9 mouse cellular contexts compared by ENCODE assay signal in genomic region chr10:120864446-120864845, GRCm38 (mm10). TPM values are rescaled to one million over a fixed set of nuclear protein-coding genes. Genes with fewer than 3 reads are reported as not detected.
A peak's percentile ranks its signal among the peaks of the same experiment; 100 is the strongest.
DNase-seq lines count a peak whose midpoint lies in the region; ATAC-seq and TF ChIP-seq lines count a peak whose summit lies in the region.
"Had no signal": no experiment of that assay in that cellular context is flagged by ENCODE, and none has a peak within 500 bp of the region (broad histone marks: within the 10 kb centered on the region; RNA-seq: fewer than 3 reads in every experiment).

No protein-coding gene starts in this region.

- TF ChIP-seq CTCF in hindbrain, postnatal 0 days (IDR thresholded peaks at IDR 0.05; ENCODE audit: low read depth): peak; percentile 97

- no peaks in the 10 kb centered on the region for H3K9me3 ChIP-seq in midbrain, embryonic 11.5 days (ENCODE audit: control insufficient read depth, low read length)
- no peaks in the 10 kb centered on the region for H3K9me3 ChIP-seq in midbrain, embryonic 15.5 days
- H3K9me3 ChIP-seq in hindbrain, postnatal 0 days (ENCODE audit: low read length): no peaks in the 10 kb centered on the region
- H3K9me3 ChIP-seq in midbrain, embryonic 13.5 days: no peaks in the 10 kb centered on the region

- H3K36me3 ChIP-seq in midbrain, embryonic 11.5 days (ENCODE audit: control insufficient read depth, insufficient read depth, low read length): no peaks in the 10 kb centered on the region
- H3K36me3 ChIP-seq in midbrain, embryonic 15.5 days (replicated peaks): no peaks in the 10 kb centered on the region
- no peaks in the 10 kb centered on the region for H3K36me3 ChIP-seq in hindbrain, postnatal 0 days (ENCODE audit: insufficient read depth, low read length)
- H3K36me3 ChIP-seq in midbrain, embryonic 13.5 days: no peaks in the 10 kb centered on the region

- no peak overlapping the region for H3K27ac ChIP-seq in midbrain, embryonic 11.5 days (ENCODE audit: low read depth, low read length)
- no peak overlapping the region for H3K27ac ChIP-seq in midbrain, embryonic 15.5 days
- no peak overlapping the region for H3K27ac ChIP-seq in hindbrain, postnatal 0 days
- no peak overlapping the region for H3K27ac ChIP-seq in midbrain, embryonic 13.5 days

- peak; percentile 91 for DNase-seq in midbrain, embryonic 11.5 days (ENCODE audit: low spot score, missing footprints)
- DNase-seq in T-cell, adult 2 months (ENCODE audit: low spot score): peak; percentile 31
- DNase-seq in embryo, embryonic 11.5 days (ENCODE audit: low read depth, low spot score): peak; percentile 71
- DNase-seq in hindbrain, postnatal 0 days (ENCODE audit: low spot score): peak; percentile 90
- peak; percentile 80 to 84 for DNase-seq in left cerebral cortex, adult 18-20 months (ENCODE audit: low spot score in 2 of 2)
- peak; percentile 45 for DNase-seq in thymus, postnatal 25 days

- ATAC-seq in midbrain, embryonic 11.5 days (ENCODE audit: low FRiP score): no peak
- ATAC-seq in midbrain, embryonic 15.5 days (replicated peaks): no peak
- ATAC-seq in hindbrain, postnatal 0 days: no peak; the same call in 1 of the 2 replicates
- ATAC-seq in midbrain, embryonic 13.5 days: 0 out of 2 replicates have a peak, but pooled peaks have one; percentile 45

- H3K4me3 ChIP-seq in midbrain, embryonic 11.5 days (ENCODE audit: low read depth, low read length): no peak overlapping the region
- no peak overlapping the region for H3K4me3 ChIP-seq in midbrain, embryonic 15.5 days
- no peak overlapping the region for H3K4me3 ChIP-seq in hindbrain, postnatal 0 days (ENCODE audit: low read length)
- H3K4me3 ChIP-seq in midbrain, embryonic 13.5 days (replicated peaks): no peak overlapping the region
- H3K4me3 ChIP-seq: myocyte had no signal

- no peaks in the 10 kb centered on the region for H3K27me3 ChIP-seq in midbrain, embryonic 11.5 days (ENCODE audit: control insufficient read depth, insufficient read depth, low read length)
- H3K27me3 ChIP-seq in midbrain, embryonic 15.5 days (replicated peaks): no peaks in the 10 kb centered on the region
- no peaks in the 10 kb centered on the region for H3K27me3 ChIP-seq in hindbrain, postnatal 0 days (ENCODE audit: insufficient read depth, low read length)
- no peaks in the 10 kb centered on the region for H3K27me3 ChIP-seq in midbrain, embryonic 13.5 days

- H3K4me2 ChIP-seq in midbrain, embryonic 11.5 days: no peak overlapping the region
- no peak overlapping the region for H3K4me2 ChIP-seq in midbrain, embryonic 15.5 days
- no peak overlapping the region for H3K4me2 ChIP-seq in hindbrain, postnatal 0 days (ENCODE audit: low read depth, low read length)
- no peak overlapping the region for H3K4me2 ChIP-seq in midbrain, embryonic 13.5 days (replicated peaks)

- H3K4me1 ChIP-seq in midbrain, embryonic 11.5 days (ENCODE audit: control insufficient read depth, insufficient read depth, low read length): no peaks in the 10 kb centered on the region
- H3K4me1 ChIP-seq in midbrain, embryonic 15.5 days: no peaks in the 10 kb centered on the region
- H3K4me1 ChIP-seq in hindbrain, postnatal 0 days (ENCODE audit: insufficient read depth, low read length): no peaks in the 10 kb centered on the region
- H3K4me1 ChIP-seq in midbrain, embryonic 13.5 days (replicated peaks): no peaks in the 10 kb centered on the region

- H3K9ac ChIP-seq in midbrain, embryonic 11.5 days (ENCODE audit: low read length): no peak overlapping the region
- H3K9ac ChIP-seq in midbrain, embryonic 15.5 days: no peak overlapping the region
- no peak overlapping the region for H3K9ac ChIP-seq in hindbrain, postnatal 0 days (replicated peaks; ENCODE audit: low read length)
- no peak overlapping the region for H3K9ac ChIP-seq in midbrain, embryonic 13.5 days (replicated peaks)

- 34% methylated on average over 9 of the region's 9 CpGs for WGBS in midbrain, embryonic 11.5 days
- 29% methylated on average over 9 of the region's 9 CpGs for WGBS in midbrain, embryonic 15.5 days
- 35% methylated on average over 9 of the region's 9 CpGs for WGBS in hindbrain, postnatal 0 days
- WGBS in midbrain, embryonic 13.5 days: 31% methylated on average over 9 of the region's 9 CpGs

RNA-seq across cellular contexts. Expression of gene Msrb3, which starts 34.5 kb away (rescaled TPM):
- polyA plus RNA-seq in midbrain, embryonic 11.5 days (2014; fragmentation: Nextera tagmentation; extraction: Ambion mirVana): 3.9 and 4.6 TPM in 2 replicates
- 0.84 and 1.4 TPM in 2 replicates for polyA plus RNA-seq in midbrain, embryonic 15.5 days (2015; fragmentation: Nextera tagmentation; extraction: Ambion mirVana)
- 5.6 and 5.7 TPM in 2 replicates for total RNA-seq in hindbrain, postnatal 0 days (2014; rRNA removed)
- polyA plus RNA-seq in hindbrain, postnatal 0 days (2015; fragmentation: Nextera tagmentation; extraction: Ambion mirVana): 1.2 and 1.6 TPM in 2 replicates
- 1 to 10 TPM; 7.3 TPM for total RNA-seq in left cerebral cortex, adult 18-20 months (2021)
- polyA plus RNA-seq in midbrain, embryonic 13.5 days (2015; fragmentation: Nextera tagmentation; extraction: Ambion mirVana): 0.80 and 2.0 TPM in 2 replicates

Comparison
In these comparisons a context has a peak if more than half of its experiments do, and no peak if none do; other contexts are left out.
1. DNase-seq: peak in every context shown above with its lines; median percentile 91 in midbrain, embryonic 11.5 days; 90 in hindbrain, postnatal 0 days; 82 in left cerebral cortex, adult 18-20 months; 71 in embryo, embryonic 11.5 days; 45 in thymus, postnatal 25 days; 31 in T-cell, adult 2 months.